Mouse (Mus musculus) hindbrain, embryonic 12.5 days (tissue): ENCODE measurements around the gene Ccnjl. TPM values are rescaled to one million over a fixed set of nuclear protein-coding genes. Genes with fewer than 3 reads are reported as not detected.
A peak's percentile ranks its signal among the peaks of the same experiment; 100 is the strongest.

Experiments used
- ATAC-seq: fragments of 200-750 bp; cut with Nextera tagmentation; 2 replicates; pipeline ENCODE4 v1.8.0; 2017; ENCODE audit warnings: moderate TSS enrichment; ENCODE audit not compliant: low FRiP score
- H3K27ac ChIP-seq: fragments of 300-500 bp; sonication (generic); 2 replicates; pipeline ENCODE4 v1.5.1; 2016; ENCODE audit warnings: mild to moderate bottlenecking
- H3K27me3 ChIP-seq: fragments of 300-500 bp; sonication (generic); 2 replicates; pipeline ENCODE4 v1.6.1; 2016; ENCODE audit warnings: mild to moderate bottlenecking
- H3K36me3 ChIP-seq: fragments of 300-500 bp; sonication (generic); 2 replicates; pipeline ENCODE4 v1.6.1; 2016; ENCODE audit warnings: mild to moderate bottlenecking
- H3K4me1 ChIP-seq: fragments of 300-500 bp; sonication (generic); 2 replicates; pipeline ENCODE4 v1.6.1; 2016
- H3K4me2 ChIP-seq: fragments of 300-500 bp; sonication (generic); replicated peaks from 2 replicates; pipeline ENCODE4 v1.6.1; 2016; ENCODE audit warnings: mild to moderate bottlenecking
- H3K4me3 ChIP-seq: fragments of 300-500 bp; sonication (generic); 2 replicates; pipeline ENCODE4 v1.5.1; 2016; ENCODE audit warnings: mild to moderate bottlenecking
- H3K9ac ChIP-seq: fragments of 300-500 bp; sonication (generic); 2 replicates; pipeline ENCODE4 v1.6.1; 2016; ENCODE audit warnings: mild to moderate bottlenecking, moderate library complexity
- H3K9me3 ChIP-seq: fragments of 300-500 bp; sonication (generic); replicated peaks from 2 replicates; pipeline ENCODE4 v1.6.1; 2016; ENCODE audit warnings: mild to moderate bottlenecking
- WGBS: fragments of 180-500 bp; shearing (Covaris S2); methylation state at CpG from one replicate; pipeline ENCODE4 v1.1.7; 2016; 5-methylcytosine and 5-hydroxymethylcytosine counted together
- polyA plus RNA-seq: library from polyadenylated mRNA; unstranded; fragments of >200 nt; fragmentation: Nextera tagmentation; extraction: Ambion mirVana; gene quantifications from 2 replicates; pipeline ENCODE4 v1.2.1, GENCODE M21; 2016

Ccnjl gene
- polyA plus RNA-seq, 1 experiment from 2014 or later = 29.6 TPM

DNA sequence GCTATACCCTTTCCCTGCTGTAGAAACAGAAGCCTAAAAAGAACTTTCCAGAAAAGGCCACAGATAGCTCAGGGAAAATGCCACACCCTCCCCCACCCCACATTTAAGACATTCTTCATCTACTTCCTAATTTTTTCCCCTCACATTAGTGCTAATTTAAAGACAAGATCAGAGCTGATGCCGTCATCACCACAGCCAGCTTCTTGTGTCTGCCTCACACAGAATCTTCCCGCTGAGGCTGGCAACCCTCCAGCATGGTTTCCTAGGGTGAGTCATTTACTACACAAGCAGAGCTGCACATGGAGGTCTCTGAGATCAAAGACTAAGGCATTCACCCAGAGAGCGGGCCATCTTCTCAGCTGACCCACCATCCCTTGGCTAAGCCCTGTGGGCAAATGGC lies 33.1 kb upstream of the Ccnjl start:
- no peak for ATAC-seq
- Histone ChIP-seq H3K27me3 (no peaks in the 10 kb centered on the region), H3K9ac (no peak overlapping the region), H3K27ac (no peak overlapping the region), H3K4me3 (no peak overlapping the region), H3K4me1 (0 out of 2 replicates have a peak, but pooled peaks cover 4% of the 10 kb centered on the region), H3K4me2 (no peak overlapping the region), H3K9me3 (peaks cover 7% of the 10 kb centered on the region), H3K36me3 (no peaks in the 10 kb centered on the region)
- 68% methylated on average over 3 of the region's 3 CpGs for WGBS

- Histone ChIP-seq H3K4me1 (no peaks in the 10 kb centered on the region), H3K9me3 (peaks cover 7% of the 10 kb centered on the region), H3K36me3 (no peaks in the 10 kb centered on the region), H3K4me2 (no peak overlapping the region), H3K4me3 (no peak overlapping the region), H3K27ac (no peak overlapping the region), H3K9ac (0 out of 2 replicates have a peak overlapping the region, but pooled peaks have one; percentile 23), H3K27me3 (no peaks in the 10 kb centered on the region)
- WGBS = 84% methylated on average over 6 of the region's 6 CpGs
- no peak for ATAC-seq
These were observed 27.3 kb upstream of the Ccnjl start for GRCm38 (mm10) chr11:43501256-43501655.

- Histone ChIP-seq H3K4me1 (no peaks in the 10 kb centered on the region), H3K9me3 (no peaks in the 10 kb centered on the region), H3K27ac (no peak overlapping the region), H3K36me3 (no peaks in the 10 kb centered on the region), H3K4me2 (no peak overlapping the region), H3K27me3 (no peaks in the 10 kb centered on the region), H3K9ac (no peak overlapping the region), H3K4me3 (no peak overlapping the region)
- 89% methylated on average over 7 of the region's 7 CpGs for WGBS
- no peak for ATAC-seq
These were observed 23.4 kb upstream of the Ccnjl start for GRCm38 (mm10) chr11:43505188-43505587.

DNA sequence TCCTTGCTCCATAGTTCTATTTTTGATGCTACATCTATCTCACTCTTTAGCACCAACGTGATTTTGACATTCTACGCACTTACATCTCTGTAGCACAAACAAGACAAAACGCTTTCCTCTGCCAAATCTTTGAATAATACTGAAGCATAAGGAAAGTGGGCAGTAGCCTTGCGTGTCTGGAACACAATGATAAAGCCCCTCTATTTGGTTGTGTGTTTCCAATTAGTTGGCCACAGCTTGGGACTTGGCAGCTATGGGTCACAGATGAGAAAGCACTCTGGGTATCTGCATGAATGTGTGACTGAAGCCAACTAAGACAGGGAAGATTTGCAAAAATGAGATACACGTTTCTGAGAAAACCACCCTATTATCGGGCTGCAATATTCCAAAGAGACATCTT lies 20.6 kb upstream of the Ccnjl start:
- no peaks in the 10 kb centered on the region for H3K4me1 ChIP-seq
- 87% methylated on average over 6 of the region's 6 CpGs for WGBS
- ATAC-seq = no peak
- H3K27me3 ChIP-seq = no peaks in the 10 kb centered on the region
- no peaks in the 10 kb centered on the region for H3K36me3 ChIP-seq
- H3K27ac ChIP-seq = no peak overlapping the region
- H3K9me3 ChIP-seq = no peaks in the 10 kb centered on the region
- no peak overlapping the region for H3K4me2 ChIP-seq
- H3K4me3 ChIP-seq = no peak overlapping the region
- no peak overlapping the region for H3K9ac ChIP-seq

DNA sequence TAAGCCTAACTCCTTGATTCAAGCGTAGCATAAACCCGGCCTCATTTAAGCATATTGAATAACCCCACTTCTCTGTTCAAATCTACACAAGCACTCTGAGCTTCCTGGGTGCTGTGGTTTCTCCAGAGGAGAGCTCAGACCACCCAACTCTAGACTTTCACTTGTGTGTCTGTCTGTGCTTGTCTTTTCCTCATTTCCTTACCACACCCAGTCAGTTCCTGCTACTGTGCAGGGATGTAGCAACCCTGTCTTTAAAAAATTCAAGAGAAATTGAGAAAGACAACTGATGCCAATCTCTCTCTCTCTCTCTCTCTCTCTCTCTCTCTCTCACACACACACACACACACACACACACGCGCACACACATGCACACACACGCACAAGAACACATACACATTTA lies 18.7 kb upstream of the Ccnjl start:
- H3K9ac ChIP-seq = no peak overlapping the region
- no peak for ATAC-seq
- no peaks in the 10 kb centered on the region for H3K4me1 ChIP-seq
- H3K36me3 ChIP-seq = no peaks in the 10 kb centered on the region
- no peak overlapping the region for H3K4me2 ChIP-seq
- no peaks in the 10 kb centered on the region for H3K9me3 ChIP-seq
- WGBS = 92% methylated on average over 5 of the region's 5 CpGs
- H3K27me3 ChIP-seq = no peaks in the 10 kb centered on the region
- H3K4me3 ChIP-seq = no peak overlapping the region
- no peak overlapping the region for H3K27ac ChIP-seq

- H3K36me3 ChIP-seq = no peaks in the 10 kb centered on the region
- no peaks in the 10 kb centered on the region for H3K27me3 ChIP-seq
- ATAC-seq = no peak
- whole genome bisulfite sequencing = 76% methylated on average over 2 of the region's 2 CpGs
- H3K4me3 ChIP-seq = no peak overlapping the region
- H3K4me1 ChIP-seq = no peaks in the 10 kb centered on the region
- no peaks in the 10 kb centered on the region for H3K9me3 ChIP-seq
- H3K9ac ChIP-seq = no peak overlapping the region
- H3K4me2 ChIP-seq = no peak overlapping the region
- no peak overlapping the region for H3K27ac ChIP-seq
These were observed 15.9 kb upstream of the Ccnjl start for GRCm38 (mm10) chr11:43512661-43513190.

DNA sequence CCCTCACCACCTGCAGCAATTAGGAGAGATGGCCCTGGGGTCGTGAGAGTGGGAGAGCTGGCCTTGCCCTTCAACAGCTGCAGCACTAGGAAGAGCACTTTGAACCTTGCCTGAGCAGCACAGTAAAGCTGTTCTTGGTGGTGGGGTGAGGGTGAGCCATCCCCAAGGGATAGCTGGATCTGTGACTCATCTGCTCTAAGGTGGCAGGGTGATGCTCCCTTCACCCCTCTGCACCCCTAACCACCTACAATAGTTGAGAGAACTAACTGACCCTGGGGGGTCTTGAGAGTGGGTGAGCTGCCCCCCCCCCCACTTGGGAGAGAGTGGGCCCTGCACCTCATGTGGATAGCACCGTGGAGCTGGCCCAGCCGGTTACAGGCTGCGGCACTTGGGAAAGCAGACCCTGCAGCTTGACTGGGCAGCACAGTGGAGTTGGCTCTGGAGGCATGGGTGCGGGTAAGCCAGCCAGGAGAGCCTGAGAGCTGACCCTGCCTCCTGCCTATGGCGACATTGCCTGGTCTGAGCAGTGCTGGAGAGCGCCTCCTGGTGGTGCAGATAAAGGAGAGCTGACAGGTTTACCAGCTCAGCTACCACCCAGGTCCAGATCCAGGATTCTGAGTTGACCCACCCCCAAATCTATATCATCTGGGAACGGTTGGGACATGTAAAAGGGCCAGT lies 12.1 kb upstream of the Ccnjl start:
- Histone ChIP-seq H3K27me3 (no peaks in the 10 kb centered on the region), H3K36me3 (no peaks in the 10 kb centered on the region), H3K27ac (no peak overlapping the region), H3K9ac (no peak overlapping the region), H3K4me1 (no peaks in the 10 kb centered on the region), H3K4me3 (no peak overlapping the region), H3K4me2 (no peak overlapping the region), H3K9me3 (no peaks in the 10 kb centered on the region)
- peak; percentile 43; the same call in 1 of the 2 replicates for ATAC-seq
- 33% methylated on average over 8 of the region's 8 CpGs for WGBS

DNA sequence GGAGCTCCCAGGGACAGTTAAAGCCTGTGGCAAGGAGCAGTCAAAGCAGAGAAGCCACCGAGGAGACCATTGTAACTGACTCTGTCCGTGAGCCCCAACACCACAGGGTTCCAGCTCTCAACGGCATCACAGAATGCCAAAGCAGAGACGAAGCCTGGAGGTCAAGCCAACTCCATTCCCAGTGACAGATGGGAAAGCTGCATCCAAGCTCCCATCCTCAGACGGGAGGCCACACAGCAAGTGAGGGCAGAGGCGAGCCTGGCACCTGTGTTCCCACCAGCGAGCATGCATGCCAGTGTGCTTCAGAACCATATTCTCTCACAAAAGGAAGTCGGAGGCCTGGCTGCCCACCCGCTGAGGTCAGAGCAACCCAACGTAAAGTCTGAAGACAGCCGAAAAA lies 10.9 kb upstream of the Ccnjl start:
- 70% methylated on average over 11 of the region's 11 CpGs for WGBS
- no peak for ATAC-seq
- H3K4me3 ChIP-seq = no peak overlapping the region
- H3K27ac ChIP-seq = no peak overlapping the region
- H3K36me3 ChIP-seq = no peaks in the 10 kb centered on the region
- no peaks in the 10 kb centered on the region for H3K4me1 ChIP-seq
- no peak overlapping the region for H3K4me2 ChIP-seq
- no peaks in the 10 kb centered on the region for H3K9me3 ChIP-seq
- H3K27me3 ChIP-seq = no peaks in the 10 kb centered on the region
- H3K9ac ChIP-seq = no peak overlapping the region

GRCm38 (mm10) chr11:43518086-43518485 lies 10.5 kb upstream of the Ccnjl start:
- H3K36me3 ChIP-seq = no peaks in the 10 kb centered on the region
- H3K4me3 ChIP-seq = no peak overlapping the region
- H3K27me3 ChIP-seq = no peaks in the 10 kb centered on the region
- H3K9me3 ChIP-seq = no peaks in the 10 kb centered on the region
- no peak overlapping the region for H3K9ac ChIP-seq
- ATAC-seq = no peak
- no peak overlapping the region for H3K4me2 ChIP-seq
- no peak overlapping the region for H3K27ac ChIP-seq
- no peaks in the 10 kb centered on the region for H3K4me1 ChIP-seq

DNA sequence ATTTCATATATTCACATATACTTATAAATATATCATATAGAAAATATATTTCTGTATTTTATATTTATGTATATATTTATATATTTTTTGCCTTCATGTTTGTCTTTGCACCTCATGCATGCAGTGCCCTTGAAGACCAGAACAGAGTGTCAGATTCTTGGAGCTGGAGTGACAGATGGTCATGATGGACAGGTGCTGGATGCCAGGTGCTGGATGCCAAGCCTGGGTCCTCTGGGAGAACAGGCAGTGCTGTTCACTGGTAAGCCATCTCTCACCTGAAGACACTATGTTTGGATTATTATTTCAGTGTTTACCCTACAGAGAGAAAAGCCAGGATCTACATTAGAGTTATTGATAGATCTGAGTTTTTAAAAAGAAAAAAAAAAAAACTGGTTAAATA lies 9.8 kb upstream of the Ccnjl start:
- no peaks in the 10 kb centered on the region for H3K27me3 ChIP-seq
- no peak overlapping the region for H3K4me3 ChIP-seq
- no peaks in the 10 kb centered on the region for H3K4me1 ChIP-seq
- H3K36me3 ChIP-seq = no peaks in the 10 kb centered on the region
- H3K9me3 ChIP-seq = no peaks in the 10 kb centered on the region
- H3K4me2 ChIP-seq = no peak overlapping the region
- no peak overlapping the region for H3K9ac ChIP-seq
- H3K27ac ChIP-seq = no peak overlapping the region
- no peak for ATAC-seq

GRCm38 (mm10) chr11:43520521-43520920 lies 8.1 kb upstream of the Ccnjl start:
- no peak overlapping the region for H3K4me2 ChIP-seq
- H3K4me1 ChIP-seq = no peaks in the 10 kb centered on the region
- no peaks in the 10 kb centered on the region for H3K9me3 ChIP-seq
- no peak overlapping the region for H3K4me3 ChIP-seq
- no peaks in the 10 kb centered on the region for H3K36me3 ChIP-seq
- H3K27me3 ChIP-seq = no peaks in the 10 kb centered on the region
- no peak overlapping the region for H3K27ac ChIP-seq
- 82% methylated on average over 3 of the region's 3 CpGs for WGBS
- no peak overlapping the region for H3K9ac ChIP-seq
- no peak for ATAC-seq

GRCm38 (mm10) chr11:43528078-43528682 lies 404 bp upstream of the Ccnjl start:
- ATAC-seq = peak; percentile 59
- under 1% methylated on average over 25 of the region's 25 CpGs for WGBS

GRCm38 (mm10) chr11:43530043-43530442 lies 1.5 kb downstream of the Ccnjl start:
- Histone ChIP-seq H3K36me3 (peaks cover 16% of the 10 kb centered on the region), H3K9me3 (no peaks in the 10 kb centered on the region), H3K4me2 (peak overlapping the region; percentile 78), H3K27me3 (no peaks in the 10 kb centered on the region), H3K4me1 (peaks cover 29% of the 10 kb centered on the region), H3K9ac (peak overlapping the region; percentile 20; the same call in 1 of the 2 replicates), H3K27ac (0 out of 2 replicates have a peak overlapping the region, but pooled peaks have one; percentile 30), H3K4me3 (peak overlapping the region; percentile 21)
- ATAC-seq = no peak
- WGBS = 7% methylated on average over 3 of the region's 3 CpGs

More at GRCm38 (mm10) chr11:43528078-43528682, 404 bp upstream of the Ccnjl start:
- Histone ChIP-seq H3K9ac (peak overlapping the region; percentile 80), H3K27me3 (no peaks in the 10 kb centered on the region), H3K4me1 (peaks cover 29% of the 10 kb centered on the region), H3K27ac (peak overlapping the region; percentile 85), H3K4me3 (peak overlapping the region; percentile 73), H3K4me2 (peak overlapping the region; percentile 78), H3K36me3 (0 out of 2 replicates have a peak, but pooled peaks cover 6% of the 10 kb centered on the region), H3K9me3 (no peaks in the 10 kb centered on the region)
